Mouse (Mus musculus) lung, embryonic 14.5 days (tissue): ENCODE measurements at regions not wholly inside any gene's neighbourhood (a gene's known extent, or its start where the extent isn't known, plus 50 kb on each side); places are given as distances from the start of the nearest gene placed in this dataset.
A peak's percentile ranks its signal among the peaks of the same experiment; 100 is the strongest.

ENCODE experiments used
- ATAC-seq: fragments of 200-750 bp; cut with Nextera tagmentation; 2 replicates; pipeline ENCODE4 v1.8.0; 2017; ENCODE audit warnings: mild to moderate bottlenecking, moderate TSS enrichment, moderate library complexity; ENCODE audit not compliant: insufficient read depth
- DNase-seq: peaks from one replicate; pipeline ENCODE4 v3.0.0-alpha.2; 2015
- H3K27ac ChIP-seq: fragments of 300-500 bp; sonication (generic); 2 replicates; pipeline ENCODE4 v1.5.1; 2014; ENCODE audit warnings: low read depth, mild to moderate bottlenecking, moderate library complexity
- H3K27me3 ChIP-seq: fragments of 300-500 bp; sonication (generic); 2 replicates; pipeline ENCODE4 v1.6.1; 2014; ENCODE audit warnings: low read length, control low read depth; ENCODE audit not compliant: insufficient read depth
- H3K36me3 ChIP-seq: fragments of 300-500 bp; sonication (generic); 2 replicates; pipeline ENCODE4 v1.6.1; 2014; ENCODE audit warnings: control low read depth; ENCODE audit not compliant: insufficient read depth
- H3K4me1 ChIP-seq: fragments of 300-500 bp; sonication (generic); 2 replicates; pipeline ENCODE4 v1.6.1; 2014; ENCODE audit warnings: antibody characterized with exemption, control low read depth; ENCODE audit not compliant: insufficient read depth
- H3K4me2 ChIP-seq: fragments of 300-500 bp; sonication (generic); 2 replicates; pipeline ENCODE4 v1.6.1; 2014; ENCODE audit warnings: mild to moderate bottlenecking
- H3K4me3 ChIP-seq: fragments of 300-500 bp; sonication (generic); 2 replicates; pipeline ENCODE4 v1.5.1; 2014; ENCODE audit warnings: low read depth, low read length
- H3K9ac ChIP-seq: fragments of 300-500 bp; sonication (generic); 2 replicates; pipeline ENCODE4 v1.6.1; 2014
- H3K9me3 ChIP-seq: fragments of 300-500 bp; sonication (generic); 2 replicates; pipeline ENCODE4 v1.6.1; 2016; ENCODE audit warnings: low read depth, low read length, control low read depth
- CTCF ChIP-seq: IDR thresholded peaks from 2 replicates; pipeline ENCODE4 v1.5.1; 2016; ENCODE audit warnings: antibody characterized with exemption, low read depth
- WGBS: fragments of 180-500 bp; shearing (Covaris S2); extraction: QIAGEN DNeasy Blood & Tissue Kit; methylation state at CpG from one replicate; pipeline ENCODE4 v1.1.7; 2014; 5-methylcytosine and 5-hydroxymethylcytosine counted together

DNA sequence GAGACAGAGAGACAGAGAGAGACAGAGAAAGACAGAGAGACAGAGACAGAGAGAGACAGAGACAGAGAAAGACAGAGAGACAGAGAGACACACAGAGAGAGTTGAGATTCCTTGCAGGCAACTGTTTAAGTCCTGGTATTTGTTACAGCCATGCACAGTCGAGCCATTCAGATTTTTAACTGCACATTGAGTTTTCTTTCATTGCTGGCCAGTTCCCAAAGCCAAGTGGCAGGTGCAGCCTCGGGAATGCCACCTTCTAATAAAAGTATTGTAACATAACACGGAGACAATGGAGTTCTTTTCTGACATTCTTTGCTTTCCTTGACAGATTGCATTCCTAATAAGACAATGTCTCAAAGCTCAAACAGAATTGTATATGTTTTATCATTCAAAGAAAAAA is 306.3 kb upstream of the Flrt2 start:
- Histone ChIP-seq H3K27ac (no peak overlapping the region), H3K4me3 (no peak overlapping the region), H3K4me1 (no peaks in the 10 kb centered on the region), H3K36me3 (no peaks in the 10 kb centered on the region), H3K27me3 (no peaks in the 10 kb centered on the region), H3K9ac (no peak overlapping the region), H3K4me2 (no peak overlapping the region), H3K9me3 (no peaks in the 10 kb centered on the region)
- ATAC-seq, result no peak
- no peak for TF ChIP-seq CTCF
- DNase-seq, result peak; percentile 4
- 41% methylated on average over 3 of the region's 3 CpGs for WGBS

DNA sequence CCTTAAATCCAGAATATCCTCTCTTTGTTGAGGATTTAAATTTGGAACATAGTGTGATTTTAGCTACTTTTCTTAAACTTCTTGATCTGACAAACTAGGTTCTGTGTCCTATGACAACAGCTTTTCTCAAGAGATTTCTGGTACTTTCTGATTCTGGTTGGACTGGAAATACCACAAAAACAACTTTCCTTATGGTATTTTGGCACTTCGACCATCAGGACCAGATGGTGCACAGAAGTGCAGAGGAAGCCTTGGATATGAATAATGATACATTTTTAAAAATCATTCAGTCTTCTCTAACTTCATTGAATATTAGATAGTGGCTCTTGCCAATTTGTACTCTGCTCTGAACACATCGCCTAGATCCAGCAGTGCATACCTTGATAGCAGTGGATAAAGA is 303.8 kb upstream of the Flrt2 start:
- ATAC-seq, result no peak
- Histone ChIP-seq H3K4me1 (no peaks in the 10 kb centered on the region), H3K9ac (no peak overlapping the region)

DNA sequence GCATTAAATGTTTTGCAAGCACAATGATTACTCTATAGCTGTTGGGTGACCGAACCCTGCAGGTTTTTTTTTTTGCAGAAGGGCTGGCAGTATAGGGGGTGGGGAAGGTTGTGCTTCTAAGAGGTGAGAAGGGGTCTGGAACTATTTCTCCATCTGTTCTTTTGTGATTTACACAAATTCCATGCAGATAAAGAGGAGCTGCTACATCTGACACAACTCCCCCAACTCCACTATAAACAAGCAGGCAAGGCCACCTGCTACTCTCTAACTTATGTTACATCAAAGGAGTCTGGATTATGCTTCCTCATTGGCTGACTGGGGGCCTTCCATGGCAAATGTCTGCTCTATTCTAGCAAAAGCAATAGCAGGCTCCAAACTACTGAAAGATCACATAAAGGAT is 299.2 kb upstream of the Flrt2 start:
- ATAC-seq (no peak), DNase-seq (no peak)
- Histone ChIP-seq H3K27me3 (no peaks in the 10 kb centered on the region), H3K4me3 (no peak overlapping the region), H3K27ac (no peak overlapping the region), H3K9ac (no peak overlapping the region), H3K36me3 (no peaks in the 10 kb centered on the region), H3K4me1 (no peaks in the 10 kb centered on the region), H3K9me3 (no peaks in the 10 kb centered on the region), H3K4me2 (no peak overlapping the region)
- 71% methylated on average over 1 of the region's 1 CpGs for WGBS
- no peak for TF ChIP-seq CTCF

More for the DNA sequence above, 303.8 kb upstream of the Flrt2 start:
- no peak for TF ChIP-seq CTCF
- no peak overlapping the region for H3K4me2 ChIP-seq
- DNase-seq, result no peak
- 81% methylated on average over 2 of the region's 2 CpGs for WGBS
- H3K9me3 ChIP-seq, result no peaks in the 10 kb centered on the region
- no peak overlapping the region for H3K4me3 ChIP-seq
- H3K36me3 ChIP-seq, result no peaks in the 10 kb centered on the region
- H3K27ac ChIP-seq, result no peak overlapping the region
- no peaks in the 10 kb centered on the region for H3K27me3 ChIP-seq

- Histone ChIP-seq H3K4me2 (no peak overlapping the region), H3K4me1 (no peaks in the 10 kb centered on the region), H3K9ac (no peak overlapping the region), H3K9me3 (no peaks in the 10 kb centered on the region), H3K27ac (no peak overlapping the region), H3K36me3 (no peaks in the 10 kb centered on the region), H3K27me3 (no peaks in the 10 kb centered on the region), H3K4me3 (no peak overlapping the region)
- 64% methylated on average over 2 of the region's 2 CpGs for WGBS
- ATAC-seq, result no peak
- no peak for TF ChIP-seq CTCF
- DNase-seq, result no peak
Measured at GRCm38 (mm10) chr12:95394991-95395530, 297.0 kb upstream of the Flrt2 start.

DNA sequence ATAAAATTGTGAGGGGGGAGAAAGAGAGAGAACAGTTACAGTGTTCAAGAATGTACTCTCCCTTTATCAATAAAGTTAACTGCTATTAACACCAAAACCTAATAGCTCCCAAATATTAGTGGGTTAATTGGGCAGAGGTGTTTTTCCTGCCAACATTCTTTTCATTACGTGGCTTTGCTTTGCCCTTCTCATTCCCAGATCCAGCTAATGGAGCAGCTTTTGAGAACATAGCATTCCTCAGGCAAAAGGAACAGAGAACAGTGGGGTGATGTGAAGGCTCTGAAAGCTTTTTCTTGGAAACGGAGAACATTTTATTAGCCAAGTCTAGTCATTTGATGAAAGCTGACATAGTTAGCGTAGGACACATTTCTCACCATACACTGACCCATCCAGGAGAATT is 271.2 kb upstream of the Flrt2 start:
- H3K36me3 ChIP-seq, result no peaks in the 10 kb centered on the region
- TF ChIP-seq CTCF, result no peak
- ATAC-seq (no peak), DNase-seq (no peak)
- H3K9ac ChIP-seq, result no peak overlapping the region
- no peak overlapping the region for H3K4me2 ChIP-seq
- H3K9me3 ChIP-seq, result no peaks in the 10 kb centered on the region
- H3K27ac ChIP-seq, result no peak overlapping the region
- no peaks in the 10 kb centered on the region for H3K4me1 ChIP-seq
- H3K4me3 ChIP-seq, result no peak overlapping the region
- 76% methylated on average over 3 of the region's 3 CpGs for WGBS
- no peaks in the 10 kb centered on the region for H3K27me3 ChIP-seq

- Histone ChIP-seq H3K36me3 (no peaks in the 10 kb centered on the region), H3K9me3 (no peaks in the 10 kb centered on the region), H3K27me3 (no peaks in the 10 kb centered on the region), H3K4me2 (no peak overlapping the region), H3K4me1 (no peaks in the 10 kb centered on the region), H3K4me3 (no peak overlapping the region), H3K9ac (no peak overlapping the region), H3K27ac (no peak overlapping the region)
- TF ChIP-seq CTCF, result no peak
- ATAC-seq (no peak), DNase-seq (no peak)
- WGBS, result 69% methylated on average over 2 of the region's 2 CpGs
Measured at GRCm38 (mm10) chr12:95424739-95425138, 267.3 kb upstream of the Flrt2 start.

- no peak for TF ChIP-seq CTCF
- Histone ChIP-seq H3K4me2 (no peak overlapping the region), H3K4me3 (no peak overlapping the region), H3K9me3 (no peaks in the 10 kb centered on the region), H3K27me3 (no peaks in the 10 kb centered on the region), H3K9ac (no peak overlapping the region), H3K4me1 (no peaks in the 10 kb centered on the region), H3K36me3 (no peaks in the 10 kb centered on the region), H3K27ac (no peak overlapping the region)
- DNase-seq, result no peak
- 49% methylated on average over 2 of the region's 2 CpGs for WGBS
- no peak for ATAC-seq
Measured at GRCm38 (mm10) chr12:95437226-95437625, 254.8 kb upstream of the Flrt2 start.

- H3K27ac ChIP-seq, result no peak overlapping the region
- H3K9ac ChIP-seq, result no peak overlapping the region
- no peak overlapping the region for H3K4me2 ChIP-seq
- DNase-seq (no peak), ATAC-seq (no peak)
- no peak for TF ChIP-seq CTCF
- H3K36me3 ChIP-seq, result no peaks in the 10 kb centered on the region
- H3K9me3 ChIP-seq, result no peaks in the 10 kb centered on the region
- H3K4me3 ChIP-seq, result no peak overlapping the region
- WGBS, result 96% methylated on average over 4 of the region's 4 CpGs
- no peaks in the 10 kb centered on the region for H3K27me3 ChIP-seq
- no peaks in the 10 kb centered on the region for H3K4me1 ChIP-seq
Measured at GRCm38 (mm10) chr12:95457480-95457879, 234.5 kb upstream of the Flrt2 start.
